Mouse (Mus musculus): ENCODE results near the gene Rps6ka1.
"Not testable (repeated sequence)": the region's sequence is repeated elsewhere in the genome, so short reads cannot be mapped to it uniquely, and the experiment has no call there.

Gene Rps6ka1

GRCm38 (mm10) chr4:133863795-133864379, 23.7 kb downstream of the Rps6ka1 start:
- no peak for DNase-seq (ENCODE audit: extremely low read depth, low read depth)

GRCm38 (mm10) chr4:133857527-133857926, 30.1 kb downstream of the Rps6ka1 start:
- no peak for DNase-seq (ENCODE audit: extremely low read depth, low read depth)

DNA sequence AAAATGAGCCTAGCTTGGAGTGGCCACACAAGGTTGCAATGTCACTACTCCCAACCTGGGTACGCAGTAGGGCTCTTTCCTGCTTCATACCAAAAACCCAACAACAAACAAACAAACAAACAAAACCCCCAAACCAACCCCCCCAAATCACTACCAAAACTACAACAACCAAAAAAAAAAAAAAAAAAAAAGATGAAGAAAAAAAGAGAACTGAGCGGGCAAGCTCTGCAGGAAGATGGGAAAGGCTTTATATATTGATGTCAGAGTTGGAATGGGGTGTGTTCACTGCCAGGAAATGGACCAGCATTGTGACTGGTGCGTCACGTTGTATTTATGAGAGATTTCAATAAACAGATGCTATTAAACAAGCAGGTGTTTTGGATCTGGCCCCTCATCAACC, 33.0 kb downstream of the Rps6ka1 start:
- DNase-seq (ENCODE audit: extremely low read depth, low read depth) = no peak

- no peak for DNase-seq (ENCODE audit: extremely low read depth, low read depth)
Observed at GRCm38 (mm10) chr4:133853630-133854029, 34.0 kb downstream of the Rps6ka1 start.

GRCm38 (mm10) chr4:133846625-133847024, 41.0 kb downstream of the Rps6ka1 start:
- DNase-seq (ENCODE audit: extremely low read depth, low read depth) = no peak

DNA sequence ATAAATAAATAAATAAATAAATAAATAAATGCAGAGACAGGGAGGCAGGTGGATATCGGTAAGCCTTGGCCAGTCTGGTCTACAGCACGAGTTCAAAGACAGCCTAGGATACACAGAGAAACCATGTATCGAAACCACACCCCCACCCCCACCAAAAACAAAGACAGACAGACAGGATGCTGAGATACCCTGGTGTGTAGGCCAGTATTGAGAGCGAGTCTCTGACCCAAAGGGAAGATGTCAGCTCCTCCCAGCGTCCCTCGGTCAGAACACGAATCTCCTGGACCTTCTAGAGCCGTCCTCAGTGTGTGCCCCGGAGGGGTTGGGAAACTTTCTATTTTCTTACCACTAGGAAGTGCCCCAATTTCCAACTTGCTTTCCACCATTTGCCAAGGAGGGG, 42.5 kb downstream of the Rps6ka1 start:
- DNase-seq (ENCODE audit: extremely low read depth, low read depth) = no peak

DNA sequence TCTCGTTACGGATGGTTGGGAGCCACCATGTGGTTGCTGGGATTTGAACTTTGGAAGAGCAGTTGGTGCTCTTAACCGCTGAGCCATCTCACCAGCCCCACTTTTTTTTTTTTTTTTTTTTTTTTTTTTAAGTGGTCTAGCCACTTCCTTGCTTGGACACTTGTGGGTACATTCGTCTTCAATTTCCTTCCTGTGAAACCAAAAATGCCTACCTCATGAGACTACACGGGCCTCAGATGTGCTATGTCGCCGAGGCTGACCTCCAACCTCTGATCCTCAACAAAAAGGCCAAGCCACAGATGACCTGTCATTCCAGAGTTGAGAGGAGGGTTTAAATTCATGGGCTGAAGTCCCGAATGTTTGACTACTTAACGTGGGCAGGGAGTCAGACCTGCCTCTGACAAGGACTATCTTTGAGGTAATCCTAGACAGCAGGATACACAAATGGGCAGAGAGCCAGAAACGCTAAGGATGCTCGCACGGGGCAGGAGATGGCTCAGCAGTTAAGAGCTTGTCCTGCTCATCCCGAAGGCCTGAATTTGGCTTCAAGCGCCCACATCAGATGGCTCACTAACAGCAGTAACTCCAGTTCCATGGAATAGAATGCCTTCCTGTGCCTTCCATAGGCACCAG, 43.3 kb downstream of the Rps6ka1 start:
- no peak for DNase-seq (ENCODE audit: extremely low read depth, low read depth)

GRCm38 (mm10) chr4:133842992-133843737, 44.4 kb downstream of the Rps6ka1 start:
- DNase-seq (ENCODE audit: extremely low read depth, low read depth) = no peak

GRCm38 (mm10) chr4:133841756-133842483, 45.7 kb downstream of the Rps6ka1 start:
- DNase-seq (ENCODE audit: extremely low read depth, low read depth) = not testable (repeated sequence)

DNA sequence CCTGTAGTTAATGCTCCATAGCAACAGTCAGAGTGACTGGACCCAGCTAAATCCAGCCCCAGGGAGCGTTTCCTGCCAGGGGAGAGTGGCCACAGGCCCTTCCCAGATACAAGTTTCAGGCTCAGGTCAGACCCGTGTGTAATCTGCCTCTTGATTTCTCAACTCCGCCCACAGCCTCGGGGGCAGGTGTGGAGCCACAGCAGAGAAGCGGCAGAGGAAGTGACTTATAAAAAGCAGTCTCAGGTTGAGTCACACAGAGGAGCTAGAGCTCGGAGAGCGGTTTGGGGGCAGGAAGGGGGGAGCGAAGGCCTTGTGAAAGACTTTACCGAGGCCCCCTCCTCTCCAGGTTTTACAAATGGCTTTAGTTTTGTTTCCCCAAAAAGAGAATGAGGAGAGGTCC, 46.6 kb downstream of the Rps6ka1 start:
- no peak for DNase-seq (ENCODE audit: extremely low read depth, low read depth)

DNA sequence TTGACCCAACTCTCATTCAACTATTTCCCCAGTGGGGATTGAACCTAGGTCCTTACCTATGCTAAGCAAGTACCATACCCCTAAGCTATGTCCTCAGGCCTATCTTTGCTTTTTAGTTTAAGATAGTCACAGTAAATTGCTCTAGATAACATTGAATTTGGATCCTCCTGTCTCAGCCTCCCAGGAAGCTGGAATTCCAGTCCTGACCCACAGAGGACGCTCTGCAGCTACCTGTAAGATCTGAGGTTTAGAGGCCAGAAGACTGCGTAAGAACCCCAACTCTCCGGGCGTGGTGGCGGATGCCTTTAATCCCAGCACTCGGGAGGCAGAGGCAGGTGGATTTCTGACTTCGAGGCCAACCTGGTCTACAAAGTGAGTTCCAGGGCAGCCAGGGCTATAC, 47.1 kb downstream of the Rps6ka1 start:
- no peak for DNase-seq (ENCODE audit: extremely low read depth, low read depth)

- no peak for DNase-seq (ENCODE audit: extremely low read depth, low read depth)
Observed at GRCm38 (mm10) chr4:133839385-133839826, 48.2 kb downstream of the Rps6ka1 start.

- no peak for DNase-seq (ENCODE audit: extremely low read depth, low read depth)
Observed at GRCm38 (mm10) chr4:133836575-133836974, 51.0 kb downstream of the Rps6ka1 start.

GRCm38 (mm10) chr4:133835211-133835610, 52.4 kb downstream of the Rps6ka1 start:
- DNase-seq (ENCODE audit: extremely low read depth, low read depth) = no peak

DNA sequence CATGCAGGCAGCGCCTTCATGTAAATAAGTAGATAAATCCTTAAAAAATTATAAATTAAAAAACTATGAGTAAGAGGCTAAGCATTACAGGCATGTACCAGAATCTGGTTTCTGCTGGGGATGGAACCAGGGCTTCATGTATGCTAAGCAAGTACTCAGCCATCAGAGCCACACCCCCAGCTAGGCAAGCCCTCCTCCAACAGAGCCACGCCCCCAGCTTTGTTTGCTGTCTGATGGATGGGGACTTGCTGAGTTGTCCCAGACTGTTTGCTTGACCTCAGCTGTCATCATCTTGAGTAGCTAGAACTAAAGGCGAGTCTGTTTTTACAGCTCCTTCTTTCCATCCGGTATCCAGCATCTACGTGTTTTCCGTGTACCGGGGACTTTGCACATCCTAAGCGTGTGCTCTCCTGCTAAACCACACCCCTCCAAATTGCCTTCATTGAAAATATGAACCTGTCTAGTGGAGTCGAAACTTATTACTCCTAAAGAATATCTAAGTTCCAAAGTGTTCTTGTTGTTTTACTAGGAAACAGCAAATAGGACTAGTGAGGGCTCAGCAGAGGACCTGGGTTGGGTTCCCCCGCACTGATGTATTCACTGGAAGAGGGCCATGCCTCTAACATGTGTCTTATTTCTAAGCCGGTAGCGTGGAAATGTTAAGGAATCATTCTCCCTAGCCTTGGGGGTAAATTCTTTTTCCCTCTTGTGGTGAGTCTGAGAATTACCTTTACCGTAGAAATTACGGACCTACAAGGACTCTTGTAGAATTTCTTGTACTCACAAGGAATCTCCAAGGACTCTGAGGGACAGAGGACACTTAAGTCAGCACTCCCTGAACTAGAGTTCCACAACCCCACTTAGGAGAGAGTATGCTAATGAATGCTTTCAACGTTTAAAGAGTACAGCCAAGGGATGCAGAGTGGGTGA, 54.4 kb downstream of the Rps6ka1 start:
- no peak for DNase-seq (ENCODE audit: extremely low read depth, low read depth)

DNA sequence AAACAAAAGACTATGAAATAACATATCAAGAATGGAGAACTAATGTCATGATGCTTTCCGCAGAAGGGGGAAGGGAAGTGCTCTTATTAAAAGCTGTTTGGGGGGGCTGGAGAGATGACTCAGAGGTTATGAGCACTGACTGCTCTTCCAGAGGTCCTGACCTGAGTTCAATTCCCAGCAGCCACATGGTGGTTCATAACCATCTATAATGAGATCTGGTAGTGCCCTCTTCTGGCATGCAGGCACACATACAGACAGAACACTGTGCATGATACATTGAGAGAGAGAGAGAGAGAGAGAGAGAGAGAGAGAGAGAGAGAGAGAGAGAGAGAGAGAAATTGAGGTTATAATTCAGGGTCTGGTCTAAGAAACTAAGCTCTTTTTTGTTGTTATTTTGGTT, 57.1 kb downstream of the Rps6ka1 start:
- no peak for DNase-seq (ENCODE audit: extremely low read depth, low read depth)

DNA sequence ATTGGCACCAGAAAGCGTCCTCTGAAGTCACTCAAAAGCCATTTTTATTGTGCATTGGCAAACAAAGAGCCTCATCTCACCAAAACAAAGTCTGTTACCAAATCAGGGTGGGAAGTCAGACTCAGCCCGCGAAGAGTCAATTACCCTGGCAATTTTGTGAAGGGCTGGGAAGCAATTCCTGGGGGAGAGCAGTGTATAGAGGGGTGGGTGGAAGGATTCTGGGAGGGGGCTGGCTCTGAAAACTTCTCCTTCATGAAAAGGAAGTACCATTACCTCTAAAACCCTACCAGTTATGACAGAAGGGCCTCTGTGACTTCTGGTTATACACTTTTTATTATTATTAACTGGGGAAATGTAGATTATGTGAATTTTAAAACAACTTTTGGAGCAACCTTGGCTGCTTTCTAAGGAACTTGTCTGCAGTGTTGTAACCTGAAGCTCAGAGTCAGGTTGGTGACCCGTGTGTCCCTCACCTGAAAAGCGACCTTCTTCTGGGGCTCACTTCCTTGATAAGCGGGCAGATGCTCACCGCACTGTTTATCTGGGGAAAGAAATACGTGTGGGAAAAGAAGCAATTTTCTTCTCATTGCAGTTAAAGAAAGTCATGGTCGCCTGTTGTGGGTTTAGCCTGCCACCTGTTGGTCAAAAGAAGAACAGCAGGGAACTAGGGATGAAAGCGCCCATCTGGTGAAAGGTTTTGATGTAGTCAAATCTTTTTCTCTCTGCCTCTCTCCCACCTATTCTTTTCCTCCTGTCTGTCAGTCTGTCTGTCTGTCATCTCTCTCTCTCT, 58.1 kb downstream of the Rps6ka1 start:
- peak; percentile 69 for DNase-seq (ENCODE audit: extremely low read depth, low read depth)

GRCm38 (mm10) chr4:133827887-133828794, 59.5 kb downstream of the Rps6ka1 start:
- no peak for DNase-seq (ENCODE audit: extremely low read depth, low read depth)

- no peak for DNase-seq (ENCODE audit: extremely low read depth, low read depth)
Observed at GRCm38 (mm10) chr4:133827354-133827753, 60.2 kb downstream of the Rps6ka1 start.
